Mouse (Mus musculus) large intestine, adult 2 months (tissue): ENCODE measurements at regions not wholly inside any gene's neighbourhood (a gene's known extent, or its start where the extent isn't known, plus 50 kb on each side); places are given as distances from the start of the nearest gene placed in this dataset.
A peak's percentile ranks its signal among the peaks of the same experiment; 100 is the strongest.

Source experiments
- DNase-seq: peaks from one replicate; pipeline ENCODE4 v3.0.0-alpha.2; 2012; ENCODE audit warnings: low read depth, low spot score
- WGBS: fragments of 180-500 bp; shearing (Covaris S2); methylation state at CpG from one replicate; pipeline ENCODE4 v1.1.7; 2018; 5-methylcytosine and 5-hydroxymethylcytosine counted together

DNA sequence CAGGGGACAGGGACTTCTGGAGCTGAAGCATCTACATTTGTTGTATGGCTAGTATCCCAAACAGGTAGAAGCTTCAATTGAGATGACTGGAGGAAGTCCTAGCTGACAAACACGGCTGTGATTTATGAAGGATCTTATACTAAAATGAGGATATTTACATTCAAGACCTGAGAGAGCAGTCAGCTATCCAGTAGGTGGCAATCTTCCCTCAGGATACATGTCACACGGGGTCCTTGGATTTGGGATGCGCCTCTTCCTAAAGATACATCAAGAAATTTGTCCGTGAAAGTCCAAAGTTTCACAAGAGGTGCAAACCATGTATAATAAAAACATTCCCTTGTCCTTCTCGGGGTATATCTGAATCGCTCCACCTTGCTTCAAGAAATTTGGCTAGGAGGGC, 577.8 kb upstream of the Itga1 start:
- 26% methylated on average over 6 of the region's 6 CpGs for WGBS
- no peak for DNase-seq

DNA sequence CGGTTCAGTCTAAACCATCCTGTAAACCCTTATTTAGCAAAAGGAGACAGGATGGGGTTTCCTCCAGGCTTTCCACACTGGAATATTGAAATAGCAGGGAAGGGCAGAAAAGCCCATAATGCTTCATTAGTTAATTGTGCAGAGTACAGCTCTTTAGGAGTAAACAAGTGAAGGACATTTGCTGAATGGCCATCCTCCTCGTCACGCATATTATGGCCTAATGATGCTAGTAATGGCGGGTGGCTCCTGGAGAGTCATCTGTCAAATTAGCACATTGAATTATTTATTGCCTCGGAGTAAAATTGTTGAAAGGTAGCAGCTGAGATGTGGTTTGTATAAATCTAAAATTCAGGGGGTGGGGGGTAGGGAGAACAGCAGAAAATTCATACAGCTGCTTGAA, 575.1 kb upstream of the Itga1 start:
- 72% methylated on average over 5 of the region's 5 CpGs for WGBS
- DNase-seq, result no peak

DNA sequence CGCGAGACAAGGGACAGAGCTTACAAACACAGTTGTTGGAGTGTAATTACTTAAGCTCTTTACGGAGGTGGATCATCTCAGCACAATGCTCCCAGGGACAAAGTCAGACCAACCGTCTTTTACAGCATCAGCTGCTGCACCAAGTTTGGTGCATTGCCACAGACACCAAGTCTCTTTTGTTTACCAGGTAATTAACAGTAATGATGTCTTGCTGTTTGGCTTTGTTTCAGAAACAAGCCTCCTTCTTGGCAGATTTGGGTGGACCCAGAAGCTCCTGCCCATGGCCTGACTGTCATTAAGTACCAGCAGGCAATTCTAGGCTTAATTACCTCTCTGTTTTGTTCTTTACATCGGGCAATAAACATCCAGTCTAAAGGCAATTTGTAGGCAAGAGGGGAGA, 572.0 kb upstream of the Itga1 start:
- 16% methylated on average over 5 of the region's 5 CpGs for WGBS
- no peak for DNase-seq

GRCm38 (mm10) chr13:115671685-115672084, 569.9 kb upstream of the Itga1 start:
- DNase-seq, result peak; percentile 4
- WGBS, result 60% methylated on average over 7 of the region's 7 CpGs

DNA sequence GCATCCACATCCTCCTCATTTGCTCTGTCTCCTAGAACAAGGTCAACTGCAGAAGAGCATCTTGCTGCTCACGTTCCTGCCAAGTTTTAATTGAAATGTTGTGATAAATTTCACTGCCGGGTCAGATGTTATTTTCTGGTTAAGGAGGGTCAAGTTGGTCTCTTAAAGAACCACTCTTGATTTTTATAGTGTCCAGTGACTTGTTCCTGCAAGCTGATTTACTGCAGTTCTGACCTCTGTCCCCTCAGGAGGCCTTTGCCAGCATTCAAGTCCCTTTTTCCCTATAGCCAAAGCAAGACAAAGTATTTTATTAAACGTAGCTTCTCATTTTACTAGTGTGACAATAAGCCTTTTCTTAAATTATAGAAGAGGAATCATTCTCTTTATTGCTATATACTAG, 567.8 kb upstream of the Itga1 start:
- WGBS, result 15% methylated on average over 3 of the region's 3 CpGs

DNA sequence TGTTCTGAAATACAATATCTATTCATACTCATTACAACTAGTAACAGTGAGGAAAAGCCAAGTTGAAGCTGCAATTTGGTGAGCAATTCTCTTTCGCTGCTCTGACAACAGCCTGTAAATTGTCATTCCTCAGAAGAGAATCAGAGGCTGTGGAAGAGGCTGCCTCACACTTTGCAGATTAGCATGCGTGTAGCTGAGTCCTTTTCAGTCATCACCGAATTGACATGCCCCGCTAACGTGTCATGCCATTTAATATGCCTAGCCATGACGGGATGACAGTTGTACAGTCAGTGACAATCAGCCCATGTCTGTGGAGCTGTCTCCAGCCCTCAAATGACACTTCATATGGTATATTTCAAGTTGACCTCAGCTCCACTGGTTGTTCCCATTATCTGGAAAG, 553.4 kb upstream of the Itga1 start:
- DNase-seq, result no peak
- WGBS, result 89% methylated on average over 6 of the region's 6 CpGs

More for the DNA sequence above, 567.8 kb upstream of the Itga1 start:
- no peak for DNase-seq

- no peak for DNase-seq
- WGBS, result 68% methylated on average over 2 of the region's 2 CpGs
Measured at GRCm38 (mm10) chr13:115652935-115653334, 551.2 kb upstream of the Itga1 start.

- 55% methylated on average over 1 of the region's 1 CpGs for whole genome bisulfite sequencing
- DNase-seq, result no peak
Measured at GRCm38 (mm10) chr13:115652352-115652751, 550.6 kb upstream of the Itga1 start.

- WGBS, result 83% methylated on average over 10 of the region's 10 CpGs
Measured at GRCm38 (mm10) chr13:115631410-115632105, 529.8 kb upstream of the Itga1 start.

GRCm38 (mm10) chr13:115630603-115631002, 528.8 kb upstream of the Itga1 start:
- DNase-seq, result no peak

More at GRCm38 (mm10) chr13:115631410-115632105, 529.8 kb upstream of the Itga1 start:
- no peak for DNase-seq

GRCm38 (mm10) chr13:115613174-115613573, 511.4 kb upstream of the Itga1 start:
- WGBS, result 78% methylated on average over 6 of the region's 6 CpGs

More at GRCm38 (mm10) chr13:115630603-115631002, 528.8 kb upstream of the Itga1 start:
- WGBS, result 62% methylated on average over 2 of the region's 2 CpGs

GRCm38 (mm10) chr13:115606441-115606840, 504.7 kb upstream of the Itga1 start:
- 62% methylated on average over 8 of the region's 8 CpGs for WGBS
- DNase-seq, result no peak

More at GRCm38 (mm10) chr13:115613174-115613573, 511.4 kb upstream of the Itga1 start:
- no peak for DNase-seq

DNA sequence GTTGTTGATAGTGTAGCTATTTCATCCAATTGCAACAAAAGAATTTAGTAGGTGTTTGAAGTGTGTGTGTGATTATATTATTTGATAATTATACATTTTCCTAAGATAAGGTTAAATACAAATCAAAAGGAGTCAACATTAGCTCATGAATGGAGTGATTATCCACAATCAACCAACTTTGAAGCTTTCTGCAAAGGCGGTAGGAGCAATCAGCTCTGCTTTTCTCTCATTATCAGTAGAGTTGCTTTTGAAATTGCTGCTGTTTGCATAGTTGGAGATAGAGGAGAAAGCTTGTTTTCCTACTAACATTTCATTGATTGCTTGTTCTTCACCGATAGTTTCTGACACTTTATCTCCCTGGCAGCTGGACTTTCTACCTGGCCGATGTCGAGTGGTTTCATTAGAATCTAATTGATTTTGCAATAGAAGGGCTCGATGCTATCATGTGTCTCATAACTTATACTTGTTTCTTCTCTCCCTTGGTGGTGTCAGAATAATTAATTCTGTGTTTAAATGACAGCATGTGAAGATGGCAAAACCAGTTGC, 493.4 kb upstream of the Itga1 start:
- no peak for DNase-seq
- 57% methylated on average over 5 of the region's 5 CpGs for WGBS

- DNase-seq, result no peak
- WGBS, result 72% methylated on average over 3 of the region's 3 CpGs
Measured at GRCm38 (mm10) chr13:115575967-115576366, 474.2 kb upstream of the Itga1 start.

DNA sequence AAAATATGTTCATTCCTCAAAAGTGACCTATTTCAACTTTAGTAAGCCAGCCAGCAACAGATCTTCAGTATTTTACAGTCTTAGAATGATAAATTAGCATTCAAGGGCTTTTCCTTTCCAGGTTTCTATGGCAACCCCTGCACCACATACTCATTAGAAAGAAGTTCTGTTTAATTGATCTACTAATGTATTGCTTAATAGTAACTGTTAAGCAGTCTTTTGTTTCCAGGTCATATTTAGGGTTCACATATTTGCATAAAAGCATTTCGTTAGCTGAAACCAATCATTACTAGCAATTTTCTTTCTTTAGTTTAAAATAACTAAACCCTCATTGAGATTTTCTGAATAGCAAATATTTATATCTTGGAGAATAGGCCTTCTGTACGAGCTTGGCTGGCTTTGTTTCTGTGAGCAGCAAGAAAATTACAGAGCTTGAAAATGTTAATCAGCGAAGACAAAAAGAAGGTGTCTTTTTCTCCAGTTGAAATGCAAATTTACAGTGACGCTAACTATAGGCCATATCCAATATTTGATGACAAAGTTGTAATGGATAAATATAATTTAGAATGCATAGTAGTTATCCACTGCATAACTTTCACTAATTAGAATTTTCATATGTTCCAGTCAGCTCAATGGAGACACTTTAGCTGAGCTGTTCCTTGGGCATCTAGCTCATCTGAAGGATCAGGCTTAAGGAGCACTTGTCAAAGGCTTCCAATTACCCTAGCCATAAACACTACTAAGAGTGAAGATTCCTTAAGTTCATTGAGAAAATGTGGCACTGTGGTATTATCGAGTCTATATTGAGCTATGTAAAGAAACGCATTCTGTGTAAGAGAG, 473.5 kb upstream of the Itga1 start:
- WGBS, result 77% methylated on average over 6 of the region's 6 CpGs
- no peak for DNase-seq

GRCm38 (mm10) chr13:115541167-115541566, 439.4 kb upstream of the Itga1 start:
- WGBS, result 77% methylated on average over 3 of the region's 3 CpGs
- no peak for DNase-seq

DNA sequence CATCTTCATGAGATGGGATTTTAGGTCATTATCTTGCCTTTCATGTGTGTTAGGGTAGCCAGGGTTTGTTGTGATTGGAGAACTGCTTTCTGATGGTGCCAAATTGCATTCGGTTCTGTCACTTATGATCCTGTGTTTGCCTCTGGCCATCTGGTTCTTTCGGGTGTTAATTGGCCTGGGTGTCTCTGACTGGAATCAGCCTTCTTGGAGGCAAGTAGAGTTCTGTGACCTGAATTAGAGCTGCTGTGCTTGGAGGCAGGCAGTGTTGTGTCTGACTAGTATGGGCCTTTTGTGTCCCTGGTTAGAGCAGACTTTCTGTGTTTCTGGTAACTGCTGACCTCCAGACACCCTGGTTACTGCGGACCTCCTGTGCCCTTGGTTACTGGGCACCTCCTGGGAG, 434.1 kb upstream of the Itga1 start:
- DNase-seq, result no peak
- WGBS, result 76% methylated on average over 3 of the region's 3 CpGs

DNA sequence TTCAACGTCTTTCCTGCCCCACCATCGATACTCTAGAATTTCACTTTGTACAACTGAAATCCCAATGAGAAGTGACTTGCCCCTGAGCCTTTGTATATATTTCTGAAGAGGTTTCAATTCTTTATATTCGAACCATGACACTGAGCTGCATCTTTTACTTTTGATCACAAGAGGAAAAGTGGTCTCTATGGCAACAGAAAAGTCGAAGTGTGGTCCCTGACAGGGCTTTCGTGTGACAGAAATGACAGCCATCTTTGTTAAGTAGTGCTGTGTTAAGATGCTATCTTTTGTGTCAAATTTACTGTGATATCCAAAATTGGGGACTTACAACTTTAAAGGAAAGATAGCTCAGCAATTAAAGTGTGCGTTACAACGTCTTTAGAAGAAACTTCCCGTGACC, 412.1 kb upstream of the Itga1 start:
- DNase-seq, result no peak
- WGBS, result 66% methylated on average over 8 of the region's 8 CpGs

DNA sequence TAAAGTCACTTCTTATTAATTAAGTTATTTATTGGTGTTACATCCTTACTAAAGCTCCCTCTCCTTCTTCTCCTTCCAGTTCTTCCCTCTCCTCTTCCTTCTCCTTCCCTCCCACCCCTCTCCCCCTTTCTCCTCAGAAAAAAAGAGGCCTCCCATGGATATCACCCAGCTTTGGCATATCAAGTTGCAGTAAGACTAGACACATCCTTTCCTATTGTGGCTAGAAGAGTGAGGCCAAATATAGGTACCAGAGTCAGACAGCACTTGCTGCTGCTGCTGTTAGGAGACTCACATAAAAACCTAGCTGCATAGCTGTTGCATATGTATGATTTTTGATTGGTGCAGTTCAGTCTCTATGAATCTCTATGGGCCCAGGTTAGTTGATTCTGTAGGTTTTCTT, 410.4 kb upstream of the Itga1 start:
- no peak for DNase-seq

- 74% methylated on average over 3 of the region's 3 CpGs for WGBS
- no peak for DNase-seq
Measured at GRCm38 (mm10) chr13:115508646-115509045, 406.9 kb upstream of the Itga1 start.

DNA sequence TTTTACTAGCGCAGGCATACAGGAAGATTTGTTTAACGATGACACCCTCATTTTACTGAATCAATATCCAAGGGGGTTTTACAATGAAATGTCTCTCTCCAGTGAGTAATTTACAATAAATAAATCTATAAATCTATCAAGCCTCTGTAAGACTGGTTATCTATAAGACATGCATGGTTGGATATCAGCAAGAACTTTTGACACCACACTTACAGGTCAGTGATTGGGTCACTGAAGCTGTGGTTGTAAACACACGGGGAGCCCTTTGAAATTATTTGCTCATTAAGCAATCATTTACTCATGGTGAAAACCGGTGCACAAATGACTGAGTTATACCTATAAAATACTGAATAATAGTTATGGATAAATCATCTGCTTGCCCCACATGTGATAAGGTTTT, 392.6 kb upstream of the Itga1 start:
- 25% methylated on average over 4 of the region's 4 CpGs for WGBS
- DNase-seq, result no peak
